Mouse (Mus musculus): ENCODE measurements around the gene Trim26. TPM values are rescaled to one million over a fixed set of nuclear protein-coding genes. Genes with fewer than 3 reads are reported as not detected.
A peak's percentile ranks its signal among the peaks of the same experiment; 100 is the strongest.

The Trim26 gene
- polyA plus RNA-seq, 1 experiment: 17.7 TPM

DNA sequence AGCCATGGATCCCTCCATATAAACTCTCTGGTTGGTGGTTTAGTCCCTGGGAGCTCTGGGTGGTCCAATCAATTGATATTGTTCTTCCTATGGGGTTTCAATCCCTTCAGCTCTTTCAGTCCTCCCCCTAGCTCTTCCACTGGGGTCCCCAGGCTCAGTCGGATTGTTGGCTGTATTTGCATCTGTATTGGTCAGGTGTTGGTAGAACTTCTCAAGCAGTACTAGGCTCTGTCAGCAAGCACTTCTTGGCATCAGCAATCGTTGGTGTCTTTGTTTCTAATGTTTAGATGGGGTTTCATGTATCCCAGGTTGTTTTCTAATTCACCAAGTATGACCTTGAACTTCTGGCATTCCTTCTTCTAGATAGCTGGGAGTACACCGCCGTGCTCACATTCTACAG, 4.2 kb upstream of the Trim26 start:
- no peaks in the 10 kb centered on the region for H3K9me3 ChIP-seq
- peaks cover 24% of the 10 kb centered on the region for H3K4me1 ChIP-seq
- no peak for TF ChIP-seq FLI1 (IDR thresholded peaks at IDR 0.05; ENCODE audit: low read length)
- TF ChIP-seq GATA1 (IDR thresholded peaks at IDR 0.05; ENCODE audit: borderline replicate concordance, low read length): no peak
- peaks cover 11% of the 10 kb centered on the region for H3K27me3 ChIP-seq (replicated peaks)
- H3K36me3 ChIP-seq (replicated peaks; ENCODE audit: low read length): no peaks in the 10 kb centered on the region
- no peak overlapping the region for H3K4me3 ChIP-seq (replicated peaks)

DNA sequence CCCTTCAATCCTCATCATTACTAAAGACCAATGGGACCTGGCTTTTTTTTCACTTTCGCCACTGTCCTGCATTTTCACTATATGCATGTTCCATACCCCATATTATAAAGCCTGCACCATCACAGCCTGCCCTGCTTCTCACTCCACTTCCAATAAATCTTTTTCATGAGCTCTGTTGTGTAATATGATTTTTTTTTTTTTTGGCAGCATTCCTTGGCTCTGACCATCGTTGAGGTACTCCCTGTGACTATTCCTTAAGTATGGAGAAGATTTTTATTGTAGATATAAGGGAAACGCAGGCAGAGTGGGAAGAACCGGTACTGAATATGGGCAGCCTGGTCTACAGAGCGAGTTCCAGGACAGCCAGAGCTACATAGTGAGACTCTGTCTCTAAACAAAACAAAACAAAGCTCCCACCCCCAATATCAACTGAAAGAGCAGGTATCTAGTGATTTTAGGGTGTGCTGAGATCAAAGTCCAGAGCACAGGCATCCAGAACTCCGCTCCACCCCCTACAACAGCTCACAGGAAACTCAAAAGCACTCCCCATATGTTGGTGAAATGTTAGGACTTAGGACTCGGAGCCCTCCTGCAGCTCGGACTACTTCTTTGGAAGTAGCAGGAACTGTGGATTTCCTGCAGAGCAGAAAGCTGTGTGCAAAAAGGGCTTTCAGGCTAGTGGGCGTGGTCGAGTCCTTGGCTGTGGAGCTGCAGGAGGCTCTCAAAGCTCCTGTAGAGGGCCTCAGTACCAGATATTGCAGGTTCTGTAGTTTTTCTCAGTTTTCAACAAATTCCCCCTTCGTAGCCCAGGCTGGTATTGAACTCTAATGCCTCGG, 1.1 kb upstream of the Trim26 start:
- Histone ChIP-seq H3K4me1 (peaks cover 46% of the 10 kb centered on the region), H3K27me3 (replicated peaks) (peaks cover 6% of the 10 kb centered on the region), H3K36me3 (replicated peaks; ENCODE audit: low read length) (peaks cover 15% of the 10 kb centered on the region), H3K4me3 (replicated peaks) (peak overlapping the region; percentile 94), H3K9me3 (no peaks in the 10 kb centered on the region)
- TF ChIP-seq FLI1 (IDR thresholded peaks at IDR 0.05; ENCODE audit: low read length): no peak
- no peak for TF ChIP-seq GATA1 (IDR thresholded peaks at IDR 0.05; ENCODE audit: borderline replicate concordance, low read length)

DNA sequence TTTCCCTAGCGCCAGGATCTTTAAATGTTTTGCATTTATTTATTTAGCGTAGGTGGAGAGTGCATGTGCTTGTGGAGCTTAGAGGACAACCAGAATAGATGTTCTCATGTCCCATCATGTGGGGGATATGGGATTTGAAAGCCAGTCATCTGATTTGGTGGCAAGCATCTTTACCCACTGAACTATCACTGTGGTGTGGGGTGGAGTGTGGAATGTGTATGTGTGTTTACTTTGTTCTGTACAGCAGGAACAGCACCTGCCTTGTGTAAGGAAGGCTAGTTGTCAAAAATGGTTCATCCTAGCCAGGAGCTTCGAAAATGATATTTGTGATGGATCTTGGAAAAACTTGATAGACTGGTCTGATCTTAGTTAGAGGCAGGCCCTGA, 514 bp upstream of the Trim26 start:
- Histone ChIP-seq H3K9me3 (no peaks in the 10 kb centered on the region), H3K4me3 (replicated peaks) (peak overlapping the region; percentile 94), H3K36me3 (replicated peaks; ENCODE audit: low read length) (peaks cover 15% of the 10 kb centered on the region), H3K4me1 (peaks cover 52% of the 10 kb centered on the region), H3K27me3 (replicated peaks) (peaks cover 6% of the 10 kb centered on the region)
- TF ChIP-seq GATA1 (IDR thresholded peaks at IDR 0.05; ENCODE audit: borderline replicate concordance, low read length): no peak
- no peak for TF ChIP-seq FLI1 (IDR thresholded peaks at IDR 0.05; ENCODE audit: low read length)

DNA sequence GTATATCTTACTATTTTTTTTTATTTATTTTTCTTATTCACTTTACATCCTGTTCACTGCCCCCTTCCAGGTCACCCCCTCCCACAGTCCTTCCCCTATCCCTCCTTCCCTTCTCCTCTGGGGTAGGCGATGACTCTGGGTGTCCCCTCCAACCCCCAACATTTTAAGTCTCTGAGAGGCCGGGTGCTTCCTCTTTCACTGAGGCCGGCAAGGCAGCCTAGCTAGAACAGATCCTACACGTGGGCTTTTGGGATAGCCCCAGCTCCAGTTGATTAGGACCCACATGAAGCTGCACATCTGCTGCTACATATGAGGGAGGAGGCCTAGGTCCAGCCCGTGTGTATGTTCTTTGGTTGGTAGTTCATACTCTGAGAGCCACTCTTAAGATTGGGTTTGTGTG, 2.1 kb downstream of the Trim26 start:
- Histone ChIP-seq H3K27me3 (replicated peaks) (peaks cover 3% of the 10 kb centered on the region), H3K4me3 (replicated peaks) (no peak overlapping the region)
- TF ChIP-seq GATA1 (IDR thresholded peaks at IDR 0.05; ENCODE audit: borderline replicate concordance, low read length): no peak
- TF ChIP-seq FLI1 (IDR thresholded peaks at IDR 0.05; ENCODE audit: low read length): no peak

DNA sequence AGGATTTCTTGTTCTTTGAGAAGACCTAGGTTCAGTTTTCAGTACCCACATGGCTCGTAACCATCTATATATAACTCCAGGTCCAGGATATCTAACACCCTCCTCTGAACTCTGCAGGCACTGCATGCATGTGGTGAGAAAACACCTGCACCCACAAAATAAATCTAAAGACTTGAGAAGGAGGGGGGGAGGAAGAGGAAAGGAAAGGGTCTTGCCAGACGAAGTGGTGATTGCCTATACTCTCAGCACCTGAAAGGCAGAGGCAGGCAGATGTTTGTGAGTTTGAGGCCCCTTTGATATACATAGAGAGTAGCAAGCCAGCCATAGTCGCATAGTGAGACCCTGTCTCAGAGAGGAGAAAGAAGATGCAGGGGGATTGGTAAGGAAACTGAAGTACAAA, 3.0 kb downstream of the Trim26 start:
- TF ChIP-seq GATA1 (IDR thresholded peaks at IDR 0.05; ENCODE audit: borderline replicate concordance, low read length): no peak
- TF ChIP-seq FLI1 (IDR thresholded peaks at IDR 0.05; ENCODE audit: low read length): no peak
- H3K27me3 ChIP-seq (replicated peaks): no peaks in the 10 kb centered on the region
- peaks cover 27% of the 10 kb centered on the region for H3K36me3 ChIP-seq (replicated peaks; ENCODE audit: low read length)
- H3K4me3 ChIP-seq (replicated peaks): no peak overlapping the region
- no peaks in the 10 kb centered on the region for H3K9me3 ChIP-seq
- H3K4me1 ChIP-seq: peaks cover 83% of the 10 kb centered on the region

More for the DNA sequence above, 2.1 kb downstream of the Trim26 start:
- peaks cover 74% of the 10 kb centered on the region for H3K4me1 ChIP-seq
- no peaks in the 10 kb centered on the region for H3K9me3 ChIP-seq
- H3K36me3 ChIP-seq (replicated peaks; ENCODE audit: low read length): peaks cover 27% of the 10 kb centered on the region

DNA sequence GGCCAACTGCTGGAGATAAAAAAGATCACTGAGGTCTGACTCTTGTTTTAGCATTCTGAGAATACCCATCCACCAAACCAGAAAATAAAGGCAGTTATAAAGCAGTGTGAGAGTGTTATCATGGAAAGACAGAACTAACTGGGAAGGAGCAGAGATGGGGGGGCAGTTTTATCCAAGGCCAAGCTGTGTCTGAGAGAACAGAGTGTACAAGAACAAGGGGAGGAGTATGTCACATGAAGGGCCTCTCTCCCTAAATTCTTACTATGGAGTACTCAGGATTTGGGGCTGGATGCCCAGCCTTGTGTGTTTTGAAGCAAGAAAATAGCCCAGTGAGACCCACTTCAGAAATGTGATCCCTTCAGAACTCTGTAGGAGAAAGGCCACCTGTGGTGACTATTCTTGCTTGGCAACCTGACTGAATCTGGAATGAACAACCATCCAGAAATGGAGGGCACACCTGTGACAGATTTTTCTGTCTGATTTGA, 4.1 kb downstream of the Trim26 start:
- H3K36me3 ChIP-seq (replicated peaks; ENCODE audit: low read length): peaks cover 27% of the 10 kb centered on the region
- no peak overlapping the region for H3K4me3 ChIP-seq (replicated peaks)
- no peaks in the 10 kb centered on the region for H3K9me3 ChIP-seq
- H3K4me1 ChIP-seq: peaks cover 88% of the 10 kb centered on the region
- H3K27me3 ChIP-seq (replicated peaks): no peaks in the 10 kb centered on the region
- TF ChIP-seq GATA1 (IDR thresholded peaks at IDR 0.05; ENCODE audit: borderline replicate concordance, low read length): no peak
- TF ChIP-seq FLI1 (IDR thresholded peaks at IDR 0.05; ENCODE audit: low read length): no peak

DNA sequence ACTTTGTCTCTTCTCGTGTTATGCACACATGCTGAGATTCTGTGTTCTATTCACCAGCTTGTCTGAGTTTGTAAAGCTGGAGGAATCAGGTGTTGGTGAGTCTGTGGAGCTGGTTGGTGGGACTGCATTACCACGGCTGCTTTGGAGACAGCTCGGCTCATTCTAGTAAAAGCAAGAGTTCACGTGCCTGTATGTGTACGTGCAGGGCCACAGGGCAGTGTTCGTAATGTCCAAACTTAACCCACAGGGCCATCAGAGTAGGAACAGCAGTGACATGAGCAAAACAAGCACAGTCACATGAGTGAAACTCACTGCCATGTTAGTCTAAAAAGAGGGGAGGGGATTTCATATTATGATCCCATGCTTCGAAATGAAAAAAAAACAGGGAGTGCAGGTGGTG, 6.8 kb downstream of the Trim26 start:
- Histone ChIP-seq H3K36me3 (replicated peaks; ENCODE audit: low read length) (peaks cover 32% of the 10 kb centered on the region), H3K4me1 (peaks cover 84% of the 10 kb centered on the region), H3K9me3 (no peaks in the 10 kb centered on the region), H3K4me3 (replicated peaks) (peak overlapping the region; percentile 64), H3K27me3 (replicated peaks) (no peaks in the 10 kb centered on the region)
- TF ChIP-seq FLI1 (IDR thresholded peaks at IDR 0.05; ENCODE audit: low read length): no peak
- no peak for TF ChIP-seq GATA1 (IDR thresholded peaks at IDR 0.05; ENCODE audit: borderline replicate concordance, low read length)

DNA sequence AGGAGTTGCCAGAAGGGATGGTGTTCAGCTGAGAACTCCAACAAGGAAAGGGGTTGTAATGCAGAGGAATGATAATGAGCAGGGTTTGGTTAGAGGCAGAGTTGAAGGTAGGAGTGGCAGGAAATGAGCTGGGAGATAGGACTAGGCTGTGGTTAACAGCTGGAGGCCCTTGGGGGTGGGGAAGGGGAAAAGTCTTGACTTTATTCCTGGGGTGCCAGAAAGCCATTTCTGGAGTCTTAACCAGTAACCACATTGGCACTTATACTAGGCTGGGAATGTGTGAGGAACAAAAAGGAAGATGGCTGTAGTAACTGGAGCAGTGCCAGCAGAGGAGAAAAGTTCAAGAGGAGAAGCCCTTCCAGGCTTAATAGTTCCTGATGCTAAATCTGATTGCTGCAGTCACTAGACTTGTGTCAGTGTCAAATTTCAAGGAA, 7.4 kb downstream of the Trim26 start:
- Histone ChIP-seq H3K9me3 (no peaks in the 10 kb centered on the region), H3K4me1 (peaks cover 84% of the 10 kb centered on the region), H3K36me3 (replicated peaks; ENCODE audit: low read length) (peaks cover 28% of the 10 kb centered on the region), H3K4me3 (replicated peaks) (peak overlapping the region; percentile 71), H3K27me3 (replicated peaks) (no peaks in the 10 kb centered on the region)
- TF ChIP-seq GATA1 (IDR thresholded peaks at IDR 0.05; ENCODE audit: borderline replicate concordance, low read length) (peak; percentile 94), FLI1 (IDR thresholded peaks at IDR 0.05; ENCODE audit: low read length) (0 out of 2 replicates have a peak, but pooled peaks have one; percentile 45)

DNA sequence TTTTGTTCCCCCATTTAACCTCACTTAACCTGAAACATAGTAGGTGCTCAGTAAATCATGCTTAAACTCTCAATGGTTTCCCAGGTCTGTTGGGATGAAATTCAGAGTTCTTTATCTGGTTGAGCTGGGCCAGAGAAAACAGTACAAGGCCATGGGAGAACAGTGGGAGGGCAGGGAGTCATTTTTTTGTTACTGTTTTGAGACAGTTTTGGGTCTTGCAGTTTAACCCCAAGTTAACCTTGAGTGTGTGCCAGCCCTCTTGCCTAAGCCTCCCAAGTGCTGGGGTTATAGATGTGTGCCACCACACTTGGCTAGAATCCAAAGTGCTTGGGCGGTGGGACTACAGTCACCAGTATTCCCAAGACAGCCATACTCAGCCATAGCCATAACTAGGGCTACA, 7.8 kb downstream of the Trim26 start:
- H3K36me3 ChIP-seq (replicated peaks; ENCODE audit: low read length): peaks cover 27% of the 10 kb centered on the region
- H3K9me3 ChIP-seq: no peaks in the 10 kb centered on the region
- TF ChIP-seq FLI1 (IDR thresholded peaks at IDR 0.05; ENCODE audit: low read length) (no peak), GATA1 (IDR thresholded peaks at IDR 0.05; ENCODE audit: borderline replicate concordance, low read length) (no peak)
- peaks cover 85% of the 10 kb centered on the region for H3K4me1 ChIP-seq
- H3K27me3 ChIP-seq (replicated peaks): no peaks in the 10 kb centered on the region
- no peak overlapping the region for H3K4me3 ChIP-seq (replicated peaks)

DNA sequence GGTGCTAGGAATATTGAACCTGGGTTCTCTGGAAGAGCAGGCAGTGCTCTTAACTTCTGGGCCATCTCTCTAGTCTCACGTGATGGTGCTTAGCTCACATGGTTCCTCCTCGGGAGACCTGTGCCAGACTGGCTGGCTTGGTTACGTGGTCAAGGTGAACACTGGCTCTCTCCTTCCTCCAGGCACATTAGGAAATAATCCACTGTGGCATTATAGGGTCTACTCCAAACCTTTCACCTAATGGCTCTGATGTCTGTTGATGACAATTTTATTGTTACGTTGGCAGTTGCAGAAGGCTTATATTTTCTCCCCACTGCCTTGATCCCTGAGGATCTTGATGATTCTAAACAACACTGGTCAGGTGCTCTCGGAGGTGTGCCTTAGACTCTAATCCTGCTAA, 12.0 kb downstream of the Trim26 start:
- Histone ChIP-seq H3K36me3 (replicated peaks; ENCODE audit: low read length) (peaks cover 47% of the 10 kb centered on the region), H3K9me3 (no peaks in the 10 kb centered on the region), H3K4me3 (replicated peaks) (no peak overlapping the region), H3K27me3 (replicated peaks) (no peaks in the 10 kb centered on the region), H3K4me1 (peaks cover 78% of the 10 kb centered on the region)
- TF ChIP-seq FLI1 (IDR thresholded peaks at IDR 0.05; ENCODE audit: low read length) (no peak), GATA1 (IDR thresholded peaks at IDR 0.05; ENCODE audit: borderline replicate concordance, low read length) (no peak)
